Mouse (Mus musculus) cerebellum, adult 2 months (tissue): ENCODE data around the gene Tmem104.

Experiments
- CTCF ChIP-seq: fragments of 200-500 bp; IDR thresholded peaks from 2 replicates; pipeline ENCODE4 v1.5.1; 2011; ENCODE audit warnings: low read depth, mild to moderate bottlenecking, control low read depth, low read length, moderate library complexity, borderline replicate concordance; ENCODE audit not compliant: insufficient read depth
- POLR2A ChIP-seq: fragments of 200-500 bp; IDR thresholded peaks from 2 replicates; pipeline ENCODE4 v1.6.1; 2011; ENCODE audit warnings: low read length, control low read depth, borderline replicate concordance; ENCODE audit not compliant: insufficient read depth

DNA sequence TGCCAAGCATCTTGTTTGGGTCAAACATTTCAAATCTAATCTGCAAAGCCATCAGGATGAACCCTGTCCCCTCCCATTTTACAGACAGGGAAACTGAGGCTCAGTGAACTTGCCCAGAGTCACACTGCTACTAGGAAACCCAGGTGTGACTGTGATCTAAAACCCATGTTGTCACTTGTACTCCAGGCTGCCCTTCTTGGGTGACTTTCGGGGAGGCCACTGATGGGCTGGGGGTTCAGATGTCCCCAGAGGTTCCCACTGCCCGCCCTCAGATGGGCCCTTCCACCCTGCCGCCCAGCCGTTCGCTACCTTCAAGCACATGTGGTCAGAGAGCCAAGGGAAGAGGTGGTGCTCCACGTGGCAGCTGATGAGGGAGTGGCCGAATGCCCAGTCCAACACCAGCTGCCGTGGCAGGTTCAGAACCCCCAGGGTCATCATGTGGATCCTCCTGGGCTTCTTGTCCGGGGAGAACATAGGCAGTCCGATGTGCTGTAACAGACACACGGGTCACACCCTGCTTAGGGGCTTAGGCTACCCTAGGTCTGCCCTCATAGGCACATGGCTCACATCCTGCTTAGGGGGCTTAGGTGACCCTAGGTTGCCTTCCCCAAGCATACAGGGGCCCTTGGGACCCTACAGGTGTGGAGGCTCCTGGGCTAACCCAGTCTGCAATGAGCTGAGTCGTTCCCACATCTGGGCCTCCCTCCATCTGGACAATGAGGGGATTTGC is 96.8 kb downstream of the Tmem104 start:
- TF ChIP-seq POLR2A: no peak
- TF ChIP-seq CTCF: no peak
